Mouse (Mus musculus): ENCODE measurements around the gene Col23a1.

Gene Col23a1

DNA sequence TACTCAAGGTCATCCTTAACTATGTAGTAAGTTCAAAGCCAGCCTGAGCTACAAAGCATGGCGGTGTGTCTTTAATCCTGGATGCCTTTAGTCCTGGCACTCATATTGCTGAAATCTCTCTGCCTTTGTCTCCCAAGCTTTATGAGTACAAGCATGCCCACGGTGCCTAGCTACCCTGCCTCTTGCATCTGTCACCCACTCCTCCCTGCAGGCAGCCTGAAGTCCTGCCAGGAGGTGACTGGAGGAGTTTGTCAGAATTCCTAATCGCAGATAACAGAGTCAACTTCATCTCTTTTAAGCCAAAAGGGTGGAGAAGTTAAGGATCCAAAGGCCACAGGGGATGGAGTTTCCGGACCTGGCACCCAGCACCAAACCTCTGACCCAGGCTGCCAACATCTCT is 203.7 kb downstream of the Col23a1 start:
- no peak for DNase-seq

- DNase-seq = no peak
These were observed 204.5 kb downstream of the Col23a1 start for GRCm38 (mm10) chr11:51494178-51494577.

DNA sequence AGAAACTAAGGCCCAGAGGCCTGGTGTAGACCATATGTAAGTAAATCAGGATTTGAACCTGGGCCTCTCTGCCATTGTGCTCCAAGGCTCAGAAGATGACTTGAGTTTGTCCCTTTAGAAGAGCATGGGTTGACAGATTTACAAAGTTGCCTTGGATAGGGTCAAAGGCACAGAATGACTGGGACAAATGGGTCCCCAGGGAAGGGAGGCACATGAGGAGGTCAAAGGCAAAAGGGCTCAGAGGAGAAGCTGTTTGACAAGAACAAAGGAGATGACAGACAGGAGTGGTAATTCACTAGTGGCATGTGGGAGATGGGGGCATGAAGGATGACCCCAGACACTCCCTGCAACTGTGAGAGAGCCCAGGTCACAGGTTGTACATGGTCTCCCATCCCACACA is 210.1 kb downstream of the Col23a1 start:
- DNase-seq = no peak

GRCm38 (mm10) chr11:51502431-51502851 is 212.7 kb downstream of the Col23a1 start:
- DNase-seq = peak; percentile 28

DNA sequence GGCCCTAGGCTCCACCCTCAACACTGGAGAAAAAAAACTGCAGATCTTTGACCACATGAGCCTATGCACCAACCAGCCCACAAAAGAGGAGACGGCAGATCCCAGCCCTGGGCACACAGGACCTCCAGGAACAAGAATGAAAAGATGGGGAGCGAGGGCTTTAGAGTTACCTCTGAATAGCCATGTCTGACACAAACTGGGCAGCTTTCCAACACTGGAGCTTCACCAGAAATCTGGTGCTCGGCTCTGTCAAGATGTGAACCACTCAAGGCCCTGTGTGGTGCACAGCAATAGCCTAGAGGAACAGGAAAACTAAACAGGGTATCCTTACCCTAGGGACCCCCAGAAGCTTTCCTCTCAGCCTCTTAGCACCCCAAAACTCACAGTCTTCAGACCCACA is 215.2 kb downstream of the Col23a1 start:
- DNase-seq = peak; percentile 38

DNA sequence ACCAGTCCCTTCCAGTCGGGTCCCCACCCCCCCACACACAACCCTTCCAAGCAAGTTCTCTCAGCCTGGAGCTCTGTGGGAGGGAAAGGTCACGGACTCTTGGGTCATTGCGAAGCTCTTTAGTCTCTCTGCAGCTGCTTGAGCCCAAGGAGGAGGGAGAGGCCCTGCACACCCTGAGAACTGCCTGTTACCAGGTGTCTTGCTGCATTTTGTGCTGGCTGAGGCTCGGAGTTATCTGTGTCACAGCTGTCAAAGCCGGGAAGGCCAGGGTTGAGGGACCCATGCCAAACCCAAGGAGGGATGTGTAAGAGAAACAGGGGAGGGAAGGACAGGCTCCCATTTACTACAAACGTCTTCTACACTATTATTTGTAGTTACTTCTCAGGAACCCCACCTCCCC is 218.3 kb downstream of the Col23a1 start:
- no peak for DNase-seq

- no peak for DNase-seq
These were observed 219.5 kb downstream of the Col23a1 start for GRCm38 (mm10) chr11:51509211-51509610.

DNA sequence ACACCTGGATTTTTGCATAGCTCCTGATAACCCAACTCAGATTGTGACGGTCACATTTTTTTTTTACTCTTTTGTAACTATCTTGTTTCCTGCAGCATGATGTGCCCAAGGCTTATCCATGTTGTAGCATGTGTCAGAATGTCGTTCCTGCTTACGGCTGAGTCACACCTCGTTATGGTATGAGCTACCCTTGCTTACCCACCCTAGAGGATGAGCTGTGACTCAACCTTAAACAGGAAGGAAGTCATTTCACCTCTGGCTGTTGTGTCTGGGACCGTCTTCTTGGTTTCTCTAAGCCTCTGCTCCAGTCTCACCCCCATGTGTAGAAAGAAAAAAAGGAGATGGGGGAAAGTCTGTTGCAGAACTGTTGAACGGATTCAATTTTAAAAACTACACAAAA is 223.3 kb downstream of the Col23a1 start:
- no peak for DNase-seq

GRCm38 (mm10) chr11:51515346-51515745 is 225.6 kb downstream of the Col23a1 start:
- DNase-seq = no peak

DNA sequence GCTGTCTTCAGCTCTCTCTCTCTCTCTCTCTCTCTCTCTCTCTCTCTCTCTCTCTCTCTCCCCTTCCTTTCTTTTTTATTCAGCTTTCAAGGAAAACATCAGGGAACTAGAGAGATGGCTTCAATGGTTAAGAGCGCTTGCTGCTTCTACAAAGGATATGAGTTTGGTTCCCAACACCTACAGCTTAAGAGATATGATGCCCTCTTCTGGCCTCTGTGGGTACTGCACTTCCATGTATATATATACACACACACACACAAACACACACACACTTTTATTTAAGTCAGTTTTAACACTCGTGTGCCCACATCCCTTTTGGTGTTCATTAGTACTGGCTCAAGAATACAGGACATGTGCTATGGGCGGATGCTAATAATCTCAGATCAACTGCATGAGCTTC is 228.4 kb downstream of the Col23a1 start:
- no peak for DNase-seq

- DNase-seq = no peak
These were observed 228.9 kb downstream of the Col23a1 start for GRCm38 (mm10) chr11:51518585-51518984.

GRCm38 (mm10) chr11:51521440-51521839 is 231.7 kb downstream of the Col23a1 start:
- no peak for DNase-seq

GRCm38 (mm10) chr11:51523215-51523614 is 233.5 kb downstream of the Col23a1 start:
- DNase-seq = no peak

- DNase-seq = no peak
These were observed 233.9 kb downstream of the Col23a1 start for GRCm38 (mm10) chr11:51523625-51524024.

GRCm38 (mm10) chr11:51526631-51527161 is 237.0 kb downstream of the Col23a1 start:
- no peak for DNase-seq

DNA sequence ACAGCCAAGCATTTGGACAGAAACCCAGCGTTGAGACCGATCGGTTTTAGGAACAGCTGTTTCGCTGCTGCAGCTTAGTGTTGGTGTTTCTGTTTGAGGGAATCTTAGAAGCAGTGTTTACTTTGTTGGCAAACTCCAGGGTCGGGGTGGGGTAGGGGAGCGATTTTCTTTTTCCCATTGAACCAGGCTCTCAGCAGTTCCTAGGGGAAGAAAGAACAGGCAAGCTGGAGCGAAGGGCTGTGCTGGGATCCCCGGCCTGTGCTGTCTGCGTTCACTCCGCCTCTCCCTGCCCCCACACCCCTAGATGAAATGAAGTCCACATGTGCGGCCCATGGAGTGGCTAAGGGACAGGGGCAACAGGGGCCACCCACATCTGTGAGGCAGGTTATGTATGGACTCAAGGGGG is 243.4 kb downstream of the Col23a1 start:
- no peak for DNase-seq

DNA sequence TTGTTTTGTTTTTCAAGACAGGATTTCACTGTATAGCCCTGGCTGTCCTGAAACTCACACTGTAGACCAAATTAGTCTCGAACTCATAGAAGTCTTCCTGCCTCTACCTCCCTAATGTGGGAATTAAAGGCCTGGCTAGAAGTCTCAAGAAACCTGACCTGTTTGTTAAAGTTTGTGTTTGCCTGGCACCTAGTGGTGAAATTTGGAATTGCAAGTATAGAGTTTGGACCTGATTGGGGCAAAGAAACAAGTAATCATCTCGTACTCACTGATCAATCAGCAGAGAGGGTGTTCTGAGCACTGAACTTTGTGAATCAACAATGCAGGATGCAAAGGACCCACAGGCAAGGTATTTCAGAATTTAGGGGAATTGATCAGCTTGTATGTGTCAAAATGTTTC is 244.6 kb downstream of the Col23a1 start:
- DNase-seq = no peak

DNA sequence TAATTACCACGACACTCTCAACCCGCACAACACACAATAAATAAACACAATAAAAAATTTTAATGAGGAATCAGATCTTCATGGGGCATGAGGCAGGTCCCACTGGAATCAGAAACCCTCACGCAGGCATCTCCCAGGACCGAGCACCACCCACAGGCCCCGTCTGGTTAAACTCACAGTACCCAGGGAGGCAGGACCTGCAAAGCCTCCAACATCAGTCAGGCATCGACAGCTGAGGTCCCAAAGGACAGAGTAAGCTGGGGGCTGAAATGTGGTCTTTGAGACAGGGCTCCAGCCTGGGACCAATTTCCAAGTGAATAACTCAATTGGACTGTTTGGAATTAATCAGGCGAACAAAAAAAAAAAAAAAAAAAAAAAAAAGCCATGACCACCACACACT is 248.7 kb downstream of the Col23a1 start:
- DNase-seq = no peak

DNA sequence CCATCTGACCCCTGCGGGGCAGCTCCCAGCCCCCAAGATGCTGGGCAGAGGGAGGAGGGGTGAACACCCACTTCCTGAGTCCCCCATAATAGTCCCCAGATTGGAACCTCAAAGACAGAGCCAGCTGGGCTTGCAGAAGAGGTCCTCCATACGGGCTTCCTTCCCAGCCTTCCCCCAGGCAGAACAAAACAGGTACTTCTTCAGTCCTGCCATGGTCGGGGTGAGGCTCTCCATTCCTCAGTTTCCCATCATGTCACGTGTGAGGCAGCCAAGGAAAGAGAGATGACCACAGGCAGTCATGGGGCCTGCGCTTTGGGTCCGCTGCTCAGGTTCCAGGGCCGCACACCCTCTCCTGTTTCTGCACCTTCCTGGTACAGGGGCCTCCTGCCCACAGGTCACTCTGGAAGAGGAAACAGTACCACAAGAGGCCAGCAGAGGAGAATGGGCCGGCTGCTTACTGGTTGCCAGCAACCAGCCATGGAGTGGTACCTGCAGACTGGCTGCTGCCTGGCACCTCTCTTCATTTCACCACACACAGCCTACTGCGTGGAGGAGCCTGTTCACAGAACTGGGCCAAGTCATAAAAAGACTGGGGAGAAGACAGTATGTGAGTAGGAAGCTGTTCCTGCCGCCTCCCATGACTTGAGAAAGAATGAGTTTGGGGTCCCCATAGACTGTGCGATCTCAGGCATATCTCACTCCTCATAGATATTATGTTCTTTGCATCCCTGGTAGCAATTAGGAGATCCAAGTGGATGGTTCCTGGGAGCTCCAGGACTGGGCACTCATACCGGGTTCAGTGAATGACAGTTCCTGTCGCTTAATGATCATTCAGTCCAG is 249.4 kb downstream of the Col23a1 start:
- DNase-seq = no peak

GRCm38 (mm10) chr11:51539759-51540282 is 250.1 kb downstream of the Col23a1 start:
- DNase-seq = peak; percentile 96

DNA sequence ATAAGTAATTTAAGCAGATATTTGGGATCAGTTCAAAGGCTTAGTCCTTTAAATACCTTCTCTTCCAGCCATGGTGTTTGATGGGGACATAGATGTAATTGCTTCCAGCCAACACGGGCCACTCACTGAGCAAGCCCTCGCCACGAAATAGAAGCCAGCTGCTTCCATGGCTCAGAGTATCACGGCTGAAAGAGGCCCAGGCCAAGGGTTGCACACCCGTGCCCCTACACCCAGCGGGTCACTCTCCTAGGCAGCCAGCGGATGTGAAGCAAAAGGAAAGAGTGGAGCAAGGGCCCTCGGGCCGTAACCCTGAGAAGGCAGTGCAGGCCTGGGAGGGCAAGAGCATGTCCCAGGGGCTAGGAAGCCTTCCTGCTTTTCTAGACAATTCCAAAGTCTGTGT is 252.7 kb downstream of the Col23a1 start:
- DNase-seq = no peak

- DNase-seq = no peak
These were observed 253.8 kb downstream of the Col23a1 start for GRCm38 (mm10) chr11:51543487-51544050.

DNA sequence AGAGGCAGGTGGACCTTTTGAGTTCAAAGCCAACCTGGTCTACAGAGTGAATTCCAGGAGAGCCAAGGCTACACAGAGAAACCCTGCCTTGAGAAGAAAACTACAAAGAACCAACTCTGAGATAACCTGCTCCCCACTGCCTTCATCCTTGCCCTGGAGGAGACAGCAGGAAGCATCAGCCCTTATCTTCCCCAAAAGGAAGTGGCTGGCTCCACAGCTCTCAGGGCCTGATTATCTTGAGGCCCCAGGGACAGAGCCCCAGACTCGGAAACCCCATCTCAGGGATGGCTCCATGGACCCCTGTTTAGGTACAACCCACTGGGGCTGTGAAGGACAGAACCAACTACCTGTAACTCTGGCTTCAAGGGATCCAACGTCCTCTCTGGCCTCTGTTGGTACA is 254.7 kb downstream of the Col23a1 start:
- no peak for DNase-seq

GRCm38 (mm10) chr11:51545811-51546210 is 256.1 kb downstream of the Col23a1 start:
- no peak for DNase-seq
